Mouse (Mus musculus): ENCODE measurements around the gene OR5BS1P. TPM values are rescaled to one million over a fixed set of nuclear protein-coding genes. Genes with fewer than 3 reads are reported as not detected.
"Not testable (repeated sequence)": the region's sequence is repeated elsewhere in the genome, so short reads cannot be mapped to it uniquely, and the experiment has no call there.

The OR5BS1P gene
- total RNA-seq (2017) = not detected in 3 replicates

DNA sequence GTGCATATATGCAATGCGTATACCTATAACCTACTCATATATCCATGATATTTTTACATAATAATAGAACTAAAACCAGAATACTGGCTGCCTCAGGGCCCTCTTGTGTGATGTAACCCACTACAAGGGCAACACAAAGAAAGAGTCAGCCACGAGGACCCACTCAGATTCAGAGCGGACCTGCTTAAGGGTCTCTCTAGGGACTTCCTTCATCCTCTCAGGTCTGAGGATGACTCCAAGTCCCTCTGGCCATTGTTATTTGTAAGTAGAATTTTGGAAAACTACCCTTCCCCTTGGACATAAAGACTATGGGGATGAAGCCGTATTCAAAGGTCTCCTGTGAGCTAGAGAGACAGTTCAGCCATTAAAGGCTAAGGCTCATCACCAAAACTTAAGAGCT, at the start of gene OR5BS1P:
OR5BS1P (plus strand) TSS at position 301 of the 400 bp plus-strand sequence.
- no peak for ATAC-seq (replicated peaks; ENCODE audit: insufficient number of reproducible peaks, low FRiP score, low TSS enrichment, poor library complexity, severe bottlenecking)

DNA sequence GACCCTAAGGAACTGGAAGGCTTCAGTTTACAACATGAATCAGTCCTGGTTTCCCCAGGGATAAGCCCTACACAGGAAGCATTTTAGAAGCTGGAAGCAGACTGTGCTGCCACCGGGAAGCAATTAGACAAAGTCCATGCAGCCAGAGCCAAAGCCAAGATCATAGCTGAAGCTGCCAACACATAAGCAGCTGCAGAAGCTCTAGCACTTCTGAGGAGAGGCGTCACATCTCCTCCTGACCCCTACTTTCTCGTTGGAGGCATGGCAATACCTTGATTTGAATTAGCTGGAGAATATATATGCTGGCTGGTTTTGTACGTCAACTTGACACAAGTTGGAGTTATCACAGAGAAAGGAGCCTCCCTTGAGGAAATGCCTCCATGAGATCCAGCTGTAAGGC, 48.8 kb upstream of the OR5BS1P start:
- ATAC-seq (replicated peaks; ENCODE audit: insufficient number of reproducible peaks, low FRiP score, low TSS enrichment, poor library complexity, severe bottlenecking) = no peak

DNA sequence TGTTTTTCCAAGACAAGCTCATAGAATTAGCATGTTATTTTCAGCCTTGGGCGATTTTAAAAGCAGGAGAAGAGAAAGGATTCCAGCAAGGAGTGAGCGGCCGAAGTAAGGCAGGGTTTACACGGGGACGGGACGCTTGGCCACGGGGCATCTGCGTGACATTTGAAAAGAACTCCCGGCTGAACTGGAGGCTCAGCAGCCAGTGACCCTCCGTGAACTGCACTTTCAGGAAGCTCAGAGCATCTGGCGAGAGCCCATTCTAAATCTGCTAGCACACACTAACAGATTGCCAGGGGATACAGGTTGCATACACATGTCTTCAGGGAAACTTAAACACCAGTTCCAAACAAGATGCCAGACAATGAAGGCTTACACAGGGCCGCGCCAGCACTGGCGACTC, 45.4 kb upstream of the OR5BS1P start:
- no peak for ATAC-seq (replicated peaks; ENCODE audit: insufficient number of reproducible peaks, low FRiP score, low TSS enrichment, poor library complexity, severe bottlenecking)

DNA sequence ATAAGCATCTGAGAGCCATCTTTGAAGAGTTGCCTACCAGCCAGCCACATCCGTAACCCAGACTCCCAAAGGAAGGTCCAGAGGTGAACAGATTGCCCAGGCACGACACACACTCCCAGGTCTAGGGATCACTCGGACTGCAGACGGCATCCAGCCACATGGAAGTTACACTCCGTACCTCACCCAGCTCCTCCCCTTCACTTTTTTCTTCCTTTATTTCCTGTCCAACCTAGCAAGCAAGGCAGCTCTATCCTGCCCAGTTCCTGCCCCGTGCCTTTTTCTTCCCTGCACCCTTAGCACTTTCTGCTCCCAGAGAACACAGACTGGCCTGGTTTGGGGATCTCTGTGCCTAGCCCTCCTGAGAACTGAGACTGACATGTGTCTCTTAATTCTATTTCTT, 44.9 kb upstream of the OR5BS1P start:
- no peak for ATAC-seq (replicated peaks; ENCODE audit: insufficient number of reproducible peaks, low FRiP score, low TSS enrichment, poor library complexity, severe bottlenecking)

DNA sequence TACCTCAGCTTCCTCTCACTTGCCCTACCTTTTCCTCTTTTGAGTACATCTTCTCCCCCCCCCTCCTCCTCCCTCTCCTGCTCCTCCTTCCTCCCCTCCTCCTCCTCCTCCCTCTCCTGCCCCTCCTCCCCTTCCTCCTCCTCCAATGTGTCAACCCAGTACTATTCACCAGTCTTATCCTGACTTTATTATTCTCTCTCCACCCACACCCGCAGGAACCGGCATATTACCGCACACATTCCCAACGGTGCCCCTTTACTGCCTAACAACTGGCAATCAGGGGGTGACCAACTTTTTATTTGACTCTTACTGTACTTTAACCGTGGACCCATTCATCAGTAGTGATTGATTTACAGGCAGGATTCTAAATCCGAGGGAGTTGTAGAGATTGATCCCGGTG, 44.5 kb upstream of the OR5BS1P start:
- ATAC-seq (replicated peaks; ENCODE audit: insufficient number of reproducible peaks, low FRiP score, low TSS enrichment, poor library complexity, severe bottlenecking) = no peak

DNA sequence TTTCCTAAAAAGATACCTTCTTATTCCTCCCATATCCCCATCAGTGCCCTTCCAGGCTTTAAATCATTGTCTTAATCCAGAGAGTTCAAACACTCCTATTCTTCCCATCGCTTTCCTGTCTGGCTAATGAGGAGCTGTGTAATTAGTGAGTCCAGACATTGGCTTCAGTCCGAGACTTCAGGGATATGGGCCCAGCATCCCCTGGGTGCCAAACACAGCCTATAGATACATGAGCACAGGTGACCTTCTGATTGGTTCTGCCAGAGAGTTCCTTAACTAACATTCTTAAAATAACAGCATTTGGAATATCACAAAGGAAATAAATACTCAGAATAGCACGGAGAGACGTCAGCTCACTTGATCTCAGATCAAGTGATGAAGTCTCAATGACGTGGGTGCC, 38.8 kb upstream of the OR5BS1P start, which contains the start of gene Olfr282:
Olfr282 (plus strand) TSS at position 301 of the 400 bp plus-strand sequence.
- ATAC-seq (replicated peaks; ENCODE audit: insufficient number of reproducible peaks, low FRiP score, low TSS enrichment, poor library complexity, severe bottlenecking) = not testable (repeated sequence)

DNA sequence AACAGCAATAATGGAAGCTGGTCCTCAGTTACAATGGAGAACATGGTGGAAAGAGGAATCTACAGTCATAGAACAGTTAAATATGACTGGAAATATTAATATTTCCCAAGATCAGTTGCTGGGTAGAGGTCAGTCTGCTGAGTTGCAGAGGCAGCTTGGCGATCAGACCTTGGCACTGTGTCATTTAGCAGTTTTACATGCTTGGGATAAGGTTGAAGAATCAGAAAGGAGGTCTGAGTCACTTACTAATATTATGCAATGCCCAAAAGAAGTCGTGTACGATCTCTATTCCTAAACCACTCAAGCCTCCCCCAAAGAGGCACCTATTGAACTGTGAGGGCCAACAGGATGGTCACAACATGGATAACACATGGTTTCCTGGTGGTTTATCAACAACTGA, 25.1 kb upstream of the OR5BS1P start:
- no peak for ATAC-seq (replicated peaks; ENCODE audit: insufficient number of reproducible peaks, low FRiP score, low TSS enrichment, poor library complexity, severe bottlenecking)

DNA sequence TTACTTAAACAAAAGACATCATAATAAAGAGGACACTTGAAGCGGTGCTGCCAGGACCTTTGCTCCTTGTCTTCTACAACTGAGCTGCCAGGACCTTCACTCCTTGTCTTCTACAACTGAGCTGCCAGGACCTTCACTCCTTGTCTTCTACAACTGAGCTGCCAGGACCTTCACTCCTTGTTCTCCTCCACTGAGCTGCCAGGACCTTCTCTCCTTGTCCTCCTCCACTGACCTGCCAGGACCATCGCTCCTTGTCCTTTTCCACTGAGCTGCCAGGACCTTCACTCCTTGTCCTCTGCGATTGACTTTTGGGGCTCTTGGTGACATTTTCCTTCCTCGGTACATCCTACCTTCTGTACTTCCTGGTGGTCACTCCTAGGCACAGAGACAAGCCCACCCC, 21.2 kb upstream of the OR5BS1P start:
- no peak for ATAC-seq (replicated peaks; ENCODE audit: insufficient number of reproducible peaks, low FRiP score, low TSS enrichment, poor library complexity, severe bottlenecking)

DNA sequence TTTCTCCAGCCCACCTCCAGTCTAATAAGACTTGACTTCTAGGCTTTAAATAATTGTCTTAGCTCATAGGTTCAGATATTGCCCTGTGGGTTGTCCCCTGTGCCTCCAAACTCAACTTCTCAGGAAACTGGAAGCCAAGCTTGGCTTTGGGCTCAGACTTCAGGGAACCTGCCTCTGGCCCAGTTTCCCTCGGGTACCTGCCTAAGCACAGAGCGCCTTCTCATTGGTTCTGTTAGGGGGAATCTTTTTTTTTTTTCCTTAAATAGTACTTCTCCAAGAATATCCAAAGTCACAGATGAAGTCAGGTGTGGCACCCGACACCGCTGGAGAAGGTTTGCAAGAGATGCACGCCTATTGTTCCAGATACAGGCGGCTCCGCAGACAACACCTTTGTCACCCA, 17.4 kb upstream of the OR5BS1P start, which contains the start of gene Olfr281:
Olfr281 (plus strand) TSS at position 301 of the 400 bp plus-strand sequence.
- ATAC-seq (replicated peaks; ENCODE audit: insufficient number of reproducible peaks, low FRiP score, low TSS enrichment, poor library complexity, severe bottlenecking) = no peak

DNA sequence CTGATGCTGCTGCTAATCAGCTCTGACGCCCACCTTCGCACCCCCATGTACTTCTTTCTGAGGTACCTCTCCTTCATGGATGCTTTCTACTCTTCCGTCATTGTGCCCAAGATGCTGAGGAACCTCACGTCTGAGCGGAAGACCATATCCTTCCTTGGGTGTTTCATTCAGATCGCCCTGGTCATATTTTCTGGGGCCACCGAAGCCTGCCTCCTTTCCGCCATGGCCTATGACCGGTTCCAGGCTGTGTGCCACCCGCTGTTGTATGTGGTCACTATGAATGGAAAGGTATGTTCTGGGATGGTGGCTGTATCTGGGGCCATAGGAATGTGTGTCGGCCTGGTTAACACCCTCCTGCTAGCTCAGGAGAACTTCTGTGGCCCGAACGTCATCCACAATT, 1.8 kb downstream of the OR5BS1P start:
- no peak for ATAC-seq (replicated peaks; ENCODE audit: insufficient number of reproducible peaks, low FRiP score, low TSS enrichment, poor library complexity, severe bottlenecking)

DNA sequence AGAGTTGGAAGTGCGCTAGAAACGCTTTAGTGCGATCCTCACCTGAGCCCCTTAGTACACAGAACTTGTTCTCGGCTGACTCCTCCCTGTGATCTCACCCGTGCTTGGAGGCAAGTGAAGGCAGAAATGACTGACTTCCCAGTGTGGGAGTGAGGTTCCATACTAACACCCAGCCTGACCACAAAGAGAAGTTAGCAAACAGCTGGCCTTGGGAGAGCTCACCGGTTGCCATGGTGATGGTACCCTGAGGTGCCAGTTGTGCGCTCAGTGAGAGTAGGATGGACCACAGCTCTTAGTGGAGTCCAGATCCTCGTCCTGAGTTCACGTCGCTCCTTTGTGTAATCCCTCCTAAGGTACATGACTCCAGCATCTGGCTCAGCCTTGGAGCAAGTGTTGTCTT, 5.3 kb downstream of the OR5BS1P start:
- ATAC-seq (replicated peaks; ENCODE audit: insufficient number of reproducible peaks, low FRiP score, low TSS enrichment, poor library complexity, severe bottlenecking) = peak; percentile 20; the same call in 1 of the 2 replicates

DNA sequence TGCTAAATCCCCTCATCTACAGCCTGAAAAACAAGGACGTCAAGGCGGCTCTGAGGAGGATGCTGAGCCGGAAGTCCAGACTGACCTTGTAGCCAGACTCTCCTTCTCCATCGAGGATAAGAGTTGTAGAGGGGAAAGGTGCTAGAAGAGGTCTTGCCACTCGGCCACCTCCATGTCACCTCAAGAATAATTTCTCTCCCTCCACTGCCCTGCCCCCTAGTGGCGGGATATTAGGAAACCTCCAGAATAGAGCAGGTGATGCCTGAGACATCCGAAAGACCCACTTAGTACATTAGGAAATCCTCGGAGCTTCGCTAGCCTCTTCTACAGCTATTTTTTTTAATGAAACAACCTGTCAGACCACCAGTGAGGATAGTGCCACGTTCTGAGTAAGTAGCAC, 5.7 kb downstream of the OR5BS1P start:
- 0 out of 2 replicates have a peak, but pooled peaks have one; percentile 49 for ATAC-seq (replicated peaks; ENCODE audit: insufficient number of reproducible peaks, low FRiP score, low TSS enrichment, poor library complexity, severe bottlenecking)

DNA sequence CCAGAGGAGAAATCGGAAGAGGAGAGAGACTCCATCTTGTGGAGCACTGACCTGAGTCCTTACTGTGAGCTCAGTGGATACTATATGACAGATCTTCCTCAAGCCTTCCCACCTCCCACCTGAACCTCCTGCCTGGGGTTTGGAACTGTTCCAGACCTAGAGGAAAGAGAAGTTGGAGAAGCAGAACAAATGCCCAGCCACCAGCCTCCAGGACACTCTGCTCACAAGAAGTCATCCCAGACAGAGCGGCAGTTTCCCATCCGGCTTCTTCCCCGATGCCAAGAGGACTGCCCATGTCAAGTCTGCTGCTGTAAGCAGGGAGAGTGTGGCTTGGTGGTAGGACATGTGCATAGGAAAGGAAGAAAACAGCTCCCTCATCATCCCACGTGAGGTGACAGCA, 6.6 kb downstream of the OR5BS1P start:
- no peak for ATAC-seq (replicated peaks; ENCODE audit: insufficient number of reproducible peaks, low FRiP score, low TSS enrichment, poor library complexity, severe bottlenecking)

DNA sequence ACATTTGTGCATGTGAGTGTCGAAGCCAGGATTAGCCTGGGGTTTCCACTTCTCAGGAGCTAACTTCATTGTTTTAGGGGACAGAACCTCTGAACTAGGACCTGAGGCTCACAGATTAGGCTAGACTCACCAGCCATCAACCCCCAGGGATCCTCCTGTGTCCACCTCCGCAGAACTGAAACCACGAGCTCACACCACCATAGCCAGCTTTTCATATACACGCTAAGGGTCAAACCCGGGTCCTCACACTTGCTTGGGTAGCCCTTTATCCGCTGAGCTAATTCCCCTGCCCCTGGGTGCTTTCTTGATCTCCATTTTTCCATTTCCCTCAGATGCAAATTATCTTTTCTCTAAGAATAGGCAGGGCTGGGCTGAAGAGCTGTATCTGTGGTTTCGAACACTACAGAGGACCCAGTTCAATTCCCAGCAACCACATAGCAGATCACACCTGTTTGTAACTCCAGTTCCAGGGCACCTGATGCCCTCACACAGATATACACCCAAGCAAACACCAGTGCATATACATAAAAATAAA, 9.9 kb downstream of the OR5BS1P start:
- no peak for ATAC-seq (replicated peaks; ENCODE audit: insufficient number of reproducible peaks, low FRiP score, low TSS enrichment, poor library complexity, severe bottlenecking)

DNA sequence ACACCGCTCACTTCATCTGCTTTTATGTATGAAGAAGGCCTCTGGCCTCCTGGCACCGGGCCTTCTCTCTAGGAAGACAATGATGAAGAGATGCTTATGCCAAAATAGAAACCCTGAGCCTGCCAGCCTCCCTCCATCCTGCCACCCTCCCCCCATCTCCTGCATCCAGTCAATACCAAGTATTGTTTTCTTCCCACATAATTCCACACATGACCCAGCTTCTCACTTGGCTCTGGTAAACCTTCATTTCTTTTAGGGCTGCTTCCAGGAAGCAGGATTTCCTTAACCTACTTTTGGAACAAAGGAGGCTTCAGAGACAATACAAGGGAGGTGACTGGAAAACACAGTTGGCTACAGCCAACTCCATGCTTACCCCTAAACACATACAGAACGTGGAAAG, 13.0 kb downstream of the OR5BS1P start, which contains the start of gene Lalba:
Lalba (minus strand) TSS at position 21 of the 400 bp plus-strand sequence.
- no peak for ATAC-seq (replicated peaks; ENCODE audit: insufficient number of reproducible peaks, low FRiP score, low TSS enrichment, poor library complexity, severe bottlenecking)

DNA sequence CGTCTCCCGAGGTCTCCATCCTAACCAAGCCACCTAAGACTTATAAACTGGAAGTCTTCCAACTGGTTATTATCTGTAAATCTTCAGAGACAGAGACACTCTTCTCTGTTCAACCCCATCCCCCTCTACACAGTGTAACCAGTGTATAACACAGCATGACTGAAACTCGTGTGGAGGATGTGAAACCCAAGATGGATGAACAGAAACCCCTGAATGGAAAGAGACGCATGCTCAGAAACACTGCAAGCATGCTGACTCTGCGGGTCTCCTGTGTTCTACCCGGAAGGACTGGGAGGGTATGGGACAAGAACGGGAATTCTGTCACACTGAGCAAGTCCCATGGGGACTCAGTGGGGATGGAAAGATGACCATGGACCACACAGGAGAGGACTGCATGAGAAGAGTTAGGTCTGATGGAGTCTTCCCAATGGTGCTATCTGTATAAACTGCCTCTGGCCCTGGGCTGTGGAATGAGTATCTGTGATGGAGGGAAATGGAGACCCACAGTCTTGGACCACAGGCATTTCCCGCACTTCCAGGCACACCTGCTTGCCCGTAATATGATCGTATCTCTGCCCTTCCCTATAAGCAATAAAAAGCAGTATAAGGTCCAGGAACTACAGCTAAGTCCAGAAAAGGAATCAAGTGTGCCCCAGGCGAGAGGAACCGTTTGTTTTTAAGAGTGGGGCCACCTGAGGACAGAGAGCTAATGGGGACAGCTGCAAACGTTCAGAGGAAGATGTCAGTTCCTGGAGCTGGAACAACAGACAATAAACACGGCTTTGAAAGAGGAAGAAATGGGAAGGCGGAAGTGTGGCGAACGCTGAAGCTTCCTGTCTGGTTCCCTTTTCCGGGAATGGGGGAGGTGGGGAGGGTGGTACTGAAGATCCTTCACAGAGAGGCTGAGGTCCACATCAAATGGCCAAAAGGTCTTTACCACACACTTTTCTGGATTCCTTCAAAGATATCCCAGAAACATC, 14.5 kb downstream of the OR5BS1P start:
- peak; percentile 78 for ATAC-seq (replicated peaks; ENCODE audit: insufficient number of reproducible peaks, low FRiP score, low TSS enrichment, poor library complexity, severe bottlenecking)

DNA sequence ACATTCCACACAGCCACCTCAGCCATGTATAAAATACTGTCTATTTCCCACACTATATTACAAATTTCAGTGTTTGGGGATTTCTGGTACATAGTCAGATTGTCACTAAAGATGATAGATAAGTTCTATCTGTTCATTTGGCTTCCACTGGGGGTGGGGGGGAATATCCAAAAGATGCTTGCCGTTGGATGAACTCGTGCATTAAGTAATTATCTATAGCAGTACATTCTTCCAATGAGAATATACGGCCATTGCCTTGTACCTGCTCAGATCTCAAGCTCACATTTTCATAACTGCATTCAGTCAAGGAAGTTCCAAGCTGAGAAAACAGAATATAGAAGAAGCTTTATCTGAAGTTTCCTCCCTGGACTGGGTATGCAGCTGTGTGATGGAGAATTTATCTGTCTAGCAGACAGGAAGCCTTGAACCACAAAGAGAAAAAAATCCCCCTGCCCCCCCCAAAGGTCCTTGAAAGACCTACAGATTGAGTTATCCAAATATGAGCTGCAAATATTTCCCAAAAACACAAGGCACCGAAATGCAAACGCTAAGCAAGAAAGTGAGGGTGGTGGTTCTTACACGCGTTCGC, 16.8 kb downstream of the OR5BS1P start:
- no peak for ATAC-seq (replicated peaks; ENCODE audit: insufficient number of reproducible peaks, low FRiP score, low TSS enrichment, poor library complexity, severe bottlenecking)

DNA sequence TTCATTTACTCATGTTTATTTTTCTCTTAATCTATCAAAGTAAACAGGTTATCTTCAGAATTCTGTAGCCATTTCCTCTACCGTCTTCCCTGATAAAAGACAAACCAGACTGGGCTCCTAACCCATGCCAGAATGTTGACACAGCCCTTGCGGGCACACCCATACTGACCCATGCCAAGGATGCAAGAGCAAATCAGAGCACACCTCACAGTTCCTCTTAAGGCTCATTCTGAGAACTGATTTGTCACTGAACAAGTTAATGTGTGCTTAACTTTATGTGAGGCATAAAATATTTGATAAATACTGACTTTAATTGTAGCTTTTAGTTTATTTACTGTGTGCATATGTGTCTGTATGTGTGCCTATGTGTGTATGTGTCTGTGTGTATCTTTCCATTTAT, 21.6 kb downstream of the OR5BS1P start:
- ATAC-seq (replicated peaks; ENCODE audit: insufficient number of reproducible peaks, low FRiP score, low TSS enrichment, poor library complexity, severe bottlenecking) = no peak

DNA sequence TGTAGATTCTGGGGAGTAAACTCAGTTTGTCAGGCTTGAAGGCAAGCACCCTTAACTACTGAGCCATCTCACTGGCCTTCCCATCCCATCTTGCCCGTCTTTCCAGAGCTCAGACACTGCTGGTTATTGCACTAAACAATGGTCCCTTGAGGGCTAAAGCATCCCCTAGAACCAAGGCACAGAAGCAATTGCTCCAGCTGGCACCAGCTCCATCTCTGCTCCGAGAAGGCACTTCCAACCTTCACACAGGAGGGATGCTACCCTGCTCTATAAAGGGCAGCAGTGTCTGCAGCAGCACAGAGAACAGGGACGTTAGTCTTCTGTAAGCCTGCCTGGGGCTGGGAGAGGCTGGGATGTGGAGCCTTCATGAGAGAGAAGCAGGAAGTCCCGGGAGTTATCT, 22.4 kb downstream of the OR5BS1P start, which contains the start of gene Olfr279:
Olfr279 (plus strand) TSS at position 301 of the 400 bp plus-strand sequence.
- no peak for ATAC-seq (replicated peaks; ENCODE audit: insufficient number of reproducible peaks, low FRiP score, low TSS enrichment, poor library complexity, severe bottlenecking)

All from monocyte, adult 5-6 weeks (primary cell).